Mouse (Mus musculus): ENCODE data around the gene Ptpn18.
"Not testable (repeated sequence)": the region's sequence is repeated elsewhere in the genome, so short reads cannot be mapped to it uniquely, and the experiment has no call there.

The Ptpn18 gene

DNA sequence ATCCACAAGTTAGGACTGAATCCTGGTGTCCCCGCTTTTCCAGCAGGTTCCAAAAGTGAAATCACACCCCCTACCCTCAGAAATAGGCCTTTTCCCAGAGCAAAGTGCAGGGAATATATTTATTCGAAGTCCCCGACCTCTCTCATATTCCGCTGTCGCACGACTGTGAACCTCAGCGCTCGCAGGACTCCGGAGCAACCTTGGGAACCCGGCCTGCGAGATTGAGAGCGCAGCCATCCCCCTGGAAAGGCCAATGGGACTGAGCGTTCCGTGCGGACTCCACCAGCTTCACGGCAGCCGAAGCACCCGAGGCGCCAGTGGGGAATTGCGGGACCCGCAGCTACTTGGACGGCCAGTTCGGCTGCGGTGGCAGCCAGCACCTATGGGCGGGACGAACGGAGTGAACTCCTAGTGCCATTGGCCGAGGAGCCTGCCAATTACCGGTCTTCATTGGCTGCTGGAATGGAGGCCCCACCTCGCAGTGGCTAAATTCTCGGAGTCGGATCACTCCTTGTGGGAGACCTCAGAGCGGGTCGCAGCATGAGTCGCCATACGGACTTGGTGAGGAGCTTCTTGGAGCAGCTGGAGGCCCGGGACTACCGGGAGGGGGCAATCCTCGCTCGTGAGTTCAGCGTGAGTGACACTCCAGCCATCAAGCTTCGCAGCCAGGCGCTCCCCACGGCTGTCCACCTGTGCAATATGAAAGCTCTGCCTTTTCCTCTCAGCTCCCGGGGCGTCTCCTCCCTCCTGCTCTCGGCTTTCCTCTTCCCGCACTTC, at the start of gene Ptpn18:
Gene Ptpn18, plus strand, starts transcription at position 479 of the 777 bp plus-strand sequence.
- DNase-seq (ENCODE audit: extremely low spot score): peak; percentile 92

DNA sequence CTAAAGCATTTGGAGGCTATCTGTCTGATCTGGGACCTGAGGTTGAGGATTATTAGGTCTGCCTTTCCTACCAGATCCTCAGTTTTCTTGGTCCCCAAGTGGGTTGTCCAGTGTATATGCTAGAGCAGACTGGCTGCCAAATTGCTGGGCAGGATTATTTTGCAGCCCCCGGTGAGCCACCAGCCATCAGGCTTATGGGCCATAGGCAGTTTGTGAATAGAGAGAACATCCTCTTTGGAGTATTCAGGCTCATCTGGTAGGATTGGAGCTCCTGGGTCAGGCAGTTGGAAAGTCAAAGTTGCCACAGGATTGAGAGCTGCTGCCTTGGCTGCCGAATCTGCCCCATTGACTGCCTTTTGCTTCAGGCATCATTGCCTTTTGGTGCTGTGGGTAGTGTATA, 31.1 kb upstream of the Ptpn18 start:
- no peak for DNase-seq (ENCODE audit: extremely low spot score)

DNA sequence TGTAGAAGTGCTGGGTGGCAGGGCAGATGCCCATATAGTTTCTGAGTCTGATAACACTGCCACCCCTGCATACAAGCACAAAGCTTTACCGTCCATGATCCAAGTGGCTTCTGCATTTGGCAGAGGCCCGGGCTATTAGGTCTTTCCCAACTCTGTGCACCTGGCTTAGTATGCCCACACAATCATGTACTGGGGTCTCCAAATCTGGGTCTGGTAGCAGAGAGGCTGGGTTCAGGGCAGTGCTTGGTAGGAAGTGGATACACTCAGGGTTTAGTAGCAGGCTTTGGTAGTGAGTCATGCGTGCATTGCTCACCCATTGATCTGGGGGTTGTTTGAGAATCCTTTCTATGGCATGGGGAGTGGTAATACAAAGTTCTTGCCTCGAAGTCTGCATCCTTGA, 30.3 kb upstream of the Ptpn18 start:
- no peak for DNase-seq (ENCODE audit: extremely low spot score)

- no peak for DNase-seq (ENCODE audit: extremely low spot score)
Measured at GRCm38 (mm10) chr1:34430981-34431380, 28.6 kb upstream of the Ptpn18 start.

DNA sequence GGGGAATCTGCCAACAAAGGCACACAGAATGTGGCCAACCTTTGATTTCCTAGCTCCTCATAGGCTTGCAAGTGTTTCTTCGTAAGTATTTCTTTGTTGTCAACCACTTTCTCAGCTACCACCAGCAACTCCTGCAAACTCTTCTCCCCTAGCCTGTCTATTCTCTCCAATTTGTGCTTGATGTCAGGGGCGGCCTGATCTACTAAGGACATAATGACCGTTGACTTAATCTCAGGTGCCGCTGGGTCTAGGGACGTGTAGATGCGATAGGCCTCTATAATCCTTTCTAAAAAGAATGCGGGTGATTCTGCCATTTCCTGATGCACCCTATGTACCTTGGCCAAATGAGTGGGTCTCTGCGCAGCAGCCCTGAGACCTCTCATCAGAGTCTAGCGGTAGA, 28.1 kb upstream of the Ptpn18 start:
- no peak for DNase-seq (ENCODE audit: extremely low spot score)

DNA sequence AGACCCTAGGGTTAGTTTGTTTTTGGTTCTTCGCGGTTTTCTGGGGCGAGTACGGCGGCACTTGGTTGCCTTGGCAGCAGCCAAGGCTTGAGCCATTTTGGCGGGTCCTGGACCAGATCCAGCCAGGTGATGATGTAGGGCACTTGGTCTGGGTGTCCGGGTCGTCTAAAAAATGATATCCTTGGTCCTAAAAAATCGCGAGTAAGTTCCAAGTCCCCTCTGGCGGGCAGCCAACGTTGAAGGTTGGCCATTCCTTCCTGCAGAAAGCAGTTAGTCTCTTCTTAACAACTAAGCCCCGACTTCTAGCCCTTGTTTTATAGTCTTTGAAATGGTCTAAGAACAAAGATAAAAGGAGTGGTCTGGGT, 27.2 kb upstream of the Ptpn18 start:
- no peak for DNase-seq (ENCODE audit: extremely low spot score)

- DNase-seq (ENCODE audit: extremely low spot score): peak; percentile 78
Measured at GRCm38 (mm10) chr1:34432776-34433481, 26.6 kb upstream of the Ptpn18 start.

DNA sequence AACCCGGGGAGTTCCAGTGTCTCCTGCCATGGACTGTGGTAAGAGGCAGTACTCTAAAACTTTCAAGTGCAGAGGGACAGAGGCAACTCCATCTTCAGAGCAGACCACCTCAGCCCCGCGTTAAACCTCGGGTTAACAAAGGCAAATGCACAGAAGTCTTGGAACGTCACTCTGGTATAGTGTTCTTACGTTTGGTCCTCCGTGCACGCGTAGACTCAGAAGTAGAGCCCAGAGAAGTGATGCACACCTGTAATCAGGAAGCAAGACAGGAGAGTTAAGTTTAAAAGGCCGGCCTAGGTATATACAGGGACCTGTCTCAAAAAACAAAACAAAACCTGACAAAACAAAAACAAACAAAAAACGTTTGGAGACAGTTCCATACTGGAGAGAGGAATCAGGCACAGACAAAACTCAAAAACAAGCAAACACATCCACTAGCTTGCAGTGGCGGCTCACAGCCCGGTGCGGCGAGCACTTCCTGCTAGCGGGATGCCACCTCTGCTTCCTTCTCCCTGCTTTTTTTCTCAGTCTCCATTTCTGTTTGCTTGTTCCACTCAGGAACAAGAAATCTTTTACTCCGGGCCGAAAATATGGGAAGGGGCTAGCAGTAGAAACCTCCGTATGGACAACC, 25.6 kb upstream of the Ptpn18 start:
- peak; percentile 57 for DNase-seq (ENCODE audit: extremely low spot score)

DNA sequence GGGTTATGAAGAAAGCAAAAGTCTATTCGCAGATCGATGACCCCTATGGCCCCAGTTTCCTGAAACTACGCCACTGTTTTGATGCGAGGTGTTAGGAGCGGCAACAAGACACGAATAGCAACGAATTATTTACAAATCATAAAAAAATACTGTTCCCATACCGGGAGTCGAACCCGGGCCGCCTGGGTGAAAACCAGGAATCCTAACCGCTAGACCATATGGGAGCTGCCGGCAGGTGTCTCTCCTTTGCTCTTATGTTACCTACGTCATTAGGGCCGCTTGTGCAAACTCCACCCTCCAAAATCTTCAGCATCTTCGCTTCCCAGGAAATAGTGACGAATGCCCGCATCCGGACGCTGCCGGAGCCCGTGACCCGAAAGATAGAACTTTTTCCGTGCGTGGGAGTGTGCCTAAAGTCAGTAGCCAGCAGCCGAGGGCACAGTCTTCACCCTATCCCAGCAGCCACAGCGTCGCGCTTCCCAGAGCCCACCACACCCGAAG, 24.9 kb upstream of the Ptpn18 start:
- DNase-seq (ENCODE audit: extremely low spot score): peak; percentile 96

GRCm38 (mm10) chr1:34435371-34436120, 24.0 kb upstream of the Ptpn18 start:
- peak; percentile 22 for DNase-seq (ENCODE audit: extremely low spot score)

GRCm38 (mm10) chr1:34436374-34436773, 23.2 kb upstream of the Ptpn18 start:
- DNase-seq (ENCODE audit: extremely low spot score): no peak

- not testable (repeated sequence) for DNase-seq (ENCODE audit: extremely low spot score)
Measured at GRCm38 (mm10) chr1:34437366-34437765, 22.2 kb upstream of the Ptpn18 start.

DNA sequence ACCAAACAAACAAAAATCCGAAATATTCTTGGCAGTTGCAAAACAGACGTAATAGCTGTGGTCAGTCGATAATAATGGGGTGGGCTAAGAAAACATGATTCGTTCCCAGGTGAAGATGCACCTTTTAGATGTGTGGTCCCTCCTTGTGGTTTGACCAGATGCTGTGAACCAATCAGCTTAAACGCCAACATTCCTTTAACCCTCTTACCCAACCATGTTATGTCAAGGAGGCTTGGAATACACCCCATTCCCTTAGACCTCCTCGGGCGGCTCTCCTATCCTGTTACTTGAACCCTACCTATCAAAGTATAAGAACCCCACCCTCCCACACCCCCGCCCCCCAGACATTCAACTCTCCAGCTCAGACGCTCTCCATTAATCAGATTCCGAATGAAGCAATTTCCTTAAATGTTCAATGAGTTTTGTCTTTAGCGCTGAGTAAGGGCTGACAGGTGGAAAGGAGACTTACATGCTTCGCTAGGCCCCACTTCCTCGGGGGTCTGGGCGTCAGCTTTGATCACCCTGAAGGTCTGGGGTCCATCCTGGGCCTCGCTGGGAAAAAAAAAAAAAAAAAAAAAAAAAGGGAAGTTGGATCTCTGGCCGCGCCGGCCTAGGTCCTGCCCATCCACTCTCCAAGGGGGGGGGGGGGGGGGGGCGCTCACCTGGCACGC, 21.0 kb upstream of the Ptpn18 start:
- DNase-seq (ENCODE audit: extremely low spot score): no peak

DNA sequence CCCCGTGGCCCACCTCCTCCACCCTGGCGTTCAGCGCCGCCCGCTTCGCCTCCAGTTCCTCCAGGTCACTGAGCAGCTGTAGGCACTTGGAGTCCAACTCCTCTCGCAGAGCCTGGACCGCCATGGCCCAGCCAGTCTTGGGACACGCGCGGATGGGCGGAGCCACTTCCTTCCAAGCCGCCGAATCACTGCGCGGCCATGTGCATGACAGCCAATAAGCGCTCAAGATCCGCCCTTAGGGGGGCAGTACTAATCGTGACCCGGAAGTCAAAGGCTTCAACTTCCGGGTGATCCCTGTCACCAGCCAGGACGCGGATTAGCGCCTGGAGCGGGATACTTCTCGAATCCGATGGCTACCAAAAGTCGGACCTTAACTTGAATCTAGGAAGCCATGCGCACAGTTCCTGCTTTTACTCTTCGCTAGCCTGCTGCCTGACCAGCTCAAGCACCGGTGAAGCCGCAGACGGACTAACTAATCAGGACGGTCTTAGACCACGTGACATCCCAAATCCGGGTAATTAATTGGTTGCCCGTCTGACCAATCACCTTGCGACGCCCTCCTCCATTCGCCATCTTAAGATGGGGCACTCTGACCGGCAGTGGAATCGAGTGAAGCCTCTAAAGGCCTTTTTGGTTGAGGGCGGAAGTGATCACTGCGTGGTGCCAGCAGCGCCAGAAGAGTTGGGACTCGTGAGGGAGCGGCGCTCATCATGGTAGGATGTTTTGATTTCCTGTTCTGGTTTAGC, 20.2 kb upstream of the Ptpn18 start, which contains the start of the genes Ccdc115 and Imp4:
Gene Ccdc115, minus strand, starts transcription at position 458 of the 746 bp plus-strand sequence.
Gene Imp4, plus strand, starts transcription at position 637 of the 746 bp plus-strand sequence.
- peak; percentile 97 for DNase-seq (ENCODE audit: extremely low spot score)

DNA sequence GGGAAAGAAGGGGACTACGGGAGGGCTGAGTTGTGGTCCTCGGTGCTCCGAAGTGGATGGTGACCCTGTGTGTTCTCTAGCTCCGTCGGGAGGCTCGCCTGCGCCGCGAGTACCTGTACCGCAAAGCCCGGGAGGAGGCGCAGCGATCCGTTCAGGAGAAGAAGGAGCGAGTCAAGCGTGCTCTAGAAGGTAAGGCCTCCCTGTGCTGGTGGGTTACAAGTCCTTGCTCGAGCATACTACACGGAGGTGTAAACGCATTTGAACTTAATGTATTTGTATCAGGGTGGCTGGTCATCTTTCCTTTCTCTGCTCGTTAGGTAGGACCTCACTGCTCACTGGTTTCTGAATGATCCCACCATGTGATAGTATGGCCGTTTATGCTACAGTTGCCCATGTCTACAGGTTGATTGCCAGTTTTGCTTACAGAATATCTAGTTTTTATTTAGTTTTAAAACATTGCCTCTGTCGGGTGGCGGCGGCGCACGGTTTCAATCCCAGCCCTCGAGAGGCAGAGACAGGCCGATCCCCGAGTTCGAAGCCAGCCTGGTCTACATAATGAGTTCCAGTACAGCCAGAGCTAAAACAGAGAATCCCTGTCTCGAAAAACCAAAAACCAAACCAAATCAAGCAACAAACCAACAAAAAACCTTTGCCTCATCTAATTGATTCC, 19.5 kb upstream of the Ptpn18 start:
- no peak for DNase-seq (ENCODE audit: extremely low spot score)

DNA sequence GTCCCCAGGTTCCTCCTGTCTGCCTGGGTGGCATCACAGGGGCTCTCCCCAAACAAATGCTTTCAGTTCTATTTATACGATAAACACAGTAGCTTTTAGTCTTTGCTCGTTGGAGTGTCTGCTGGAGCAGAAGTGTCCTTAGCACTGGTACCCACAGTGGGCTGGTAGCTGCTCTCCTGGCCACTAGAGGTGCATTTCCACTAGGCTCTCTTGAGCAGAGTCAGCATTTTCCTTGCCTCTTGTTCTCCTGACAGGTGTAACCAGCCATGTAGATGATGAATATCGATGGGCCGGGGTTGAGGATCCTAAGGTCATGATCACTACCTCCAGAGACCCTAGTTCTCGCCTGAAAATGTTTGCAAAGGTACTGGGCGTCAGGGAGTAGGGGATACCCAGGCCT, 16.4 kb upstream of the Ptpn18 start:
- DNase-seq (ENCODE audit: extremely low spot score): no peak

DNA sequence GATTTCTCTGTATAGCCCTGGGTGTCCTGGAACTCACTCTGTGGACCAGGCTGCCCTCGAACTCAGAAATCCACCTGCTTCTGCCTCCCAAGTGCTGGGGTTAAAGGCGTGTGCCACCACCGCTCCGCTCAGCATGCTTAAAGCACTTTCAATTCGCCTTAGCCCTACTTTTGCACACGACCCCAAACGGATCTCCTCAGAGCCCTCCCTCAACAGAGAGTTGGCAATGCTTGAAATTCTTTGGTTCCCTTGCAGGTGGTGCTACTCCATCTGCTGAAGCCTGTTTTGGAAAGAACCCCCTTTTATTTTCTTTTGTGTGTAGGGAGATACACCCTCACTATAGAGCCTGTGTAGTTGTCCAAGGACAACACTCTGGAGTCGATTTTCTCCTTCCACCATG, 1.1 kb upstream of the Ptpn18 start:
- DNase-seq (ENCODE audit: extremely low spot score): no peak

DNA sequence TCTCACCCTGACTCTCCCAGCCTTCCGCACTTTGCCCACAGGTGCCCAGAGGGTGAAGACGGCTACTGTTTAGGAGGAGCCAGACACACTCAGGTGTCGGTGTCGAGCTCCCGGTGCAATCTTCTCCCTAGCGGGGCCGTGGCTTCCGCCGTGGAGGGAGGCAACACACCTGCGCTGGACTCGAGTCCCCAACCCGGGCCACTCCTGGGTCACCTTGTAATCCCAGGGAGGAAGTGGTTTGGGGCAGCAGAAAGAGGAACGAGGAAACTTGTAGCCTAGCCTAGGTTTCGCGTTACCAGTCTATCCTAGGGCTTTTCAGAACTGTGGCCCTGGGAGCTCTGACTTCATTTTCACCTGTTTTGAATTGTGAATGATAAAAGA, 489 bp downstream of the Ptpn18 start:
- no peak for DNase-seq (ENCODE audit: extremely low spot score)

GRCm38 (mm10) chr1:34462766-34463165, 3.2 kb downstream of the Ptpn18 start:
- DNase-seq (ENCODE audit: extremely low spot score): peak; percentile 49

GRCm38 (mm10) chr1:34464310-34464817, 4.8 kb downstream of the Ptpn18 start:
- no peak for DNase-seq (ENCODE audit: extremely low spot score)

Measured in embryo, embryonic 9.5 days (tissue).